Mouse (Mus musculus) CD4-positive, CD25-positive, alpha-beta regulatory T cell, adult 4 months (primary cell): Measurements from ENCODE around the gene Hacd4. TPM values are rescaled to one million over a fixed set of nuclear protein-coding genes. Genes with fewer than 3 reads are reported as not detected.
"Not testable (repeated sequence)": the region's sequence is repeated elsewhere in the genome, so short reads cannot be mapped to it uniquely, and the experiment has no call there.

Source experiments
- ATAC-seq: one replicate; pipeline ENCODE4 v1.8.0; 2017
- polyA plus RNA-seq, 2 experiments: library from polyadenylated mRNA; unstranded; fragments of 100-300 nt; shearing (Covaris generic); gene quantifications; one replicate each; pipeline ENCODE4 v1.2.1; 2017

The Hacd4 gene
- polyA plus RNA-seq, 2 experiments from 2014 or later: 0.11 to 0.30 TPM

DNA sequence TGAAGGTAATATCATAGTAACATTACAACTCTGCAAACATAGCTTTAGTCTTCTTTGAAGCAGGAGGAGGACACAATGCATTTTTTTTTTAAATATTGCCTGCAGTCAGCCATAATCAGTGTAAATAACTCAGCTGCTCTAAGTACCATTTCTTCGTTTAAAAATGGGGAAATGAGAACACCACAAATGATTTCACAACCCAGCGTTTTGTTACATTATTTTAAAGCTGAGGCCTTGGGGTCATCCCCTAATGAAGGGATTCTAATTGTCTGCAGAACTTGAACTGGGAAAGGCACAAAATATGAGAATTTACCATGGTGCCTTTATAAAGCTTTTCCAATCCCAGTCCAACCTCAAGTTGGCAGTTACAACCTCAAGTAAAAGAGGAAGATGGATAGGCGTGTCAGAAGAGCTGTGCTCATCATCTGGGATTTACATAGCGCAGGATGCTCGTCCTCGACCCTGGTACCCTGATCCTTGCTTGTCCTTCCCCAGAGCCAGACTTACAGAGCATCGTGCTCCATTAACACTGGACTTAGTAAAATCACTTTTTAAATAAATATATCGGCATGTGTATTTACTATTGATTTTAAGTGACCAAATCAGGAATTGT, 6.2 kb downstream of the Hacd4 start:
- no peak for ATAC-seq

DNA sequence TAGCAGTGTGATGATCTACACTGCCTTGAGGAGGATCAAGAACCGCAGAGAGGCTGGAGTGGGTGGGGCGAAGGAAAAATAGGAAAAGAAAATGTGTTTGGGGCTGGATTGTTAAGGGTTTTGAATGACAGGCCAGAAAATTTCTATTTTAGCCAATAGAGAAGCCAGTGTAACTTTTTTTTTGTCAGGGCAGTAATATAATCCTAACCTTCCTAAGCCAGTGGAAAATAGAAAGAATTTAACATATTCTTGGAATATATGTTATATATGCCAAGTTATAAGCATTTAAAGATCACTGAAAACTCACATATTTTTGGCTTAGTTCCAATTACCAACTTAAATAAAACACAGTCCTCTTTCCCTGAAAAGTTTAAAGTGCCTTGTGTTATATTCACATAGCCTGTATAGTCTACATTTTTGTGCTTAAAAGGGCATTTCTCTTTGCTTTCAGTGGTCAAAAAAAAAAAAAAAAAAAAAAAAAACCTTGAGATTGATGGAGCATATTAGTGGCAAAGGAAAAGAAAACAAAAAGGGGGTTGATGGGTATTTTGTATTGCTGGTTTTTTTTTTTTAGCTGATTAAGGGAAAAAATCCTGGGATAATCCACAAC, 11.0 kb downstream of the Hacd4 start:
- ATAC-seq: no peak

DNA sequence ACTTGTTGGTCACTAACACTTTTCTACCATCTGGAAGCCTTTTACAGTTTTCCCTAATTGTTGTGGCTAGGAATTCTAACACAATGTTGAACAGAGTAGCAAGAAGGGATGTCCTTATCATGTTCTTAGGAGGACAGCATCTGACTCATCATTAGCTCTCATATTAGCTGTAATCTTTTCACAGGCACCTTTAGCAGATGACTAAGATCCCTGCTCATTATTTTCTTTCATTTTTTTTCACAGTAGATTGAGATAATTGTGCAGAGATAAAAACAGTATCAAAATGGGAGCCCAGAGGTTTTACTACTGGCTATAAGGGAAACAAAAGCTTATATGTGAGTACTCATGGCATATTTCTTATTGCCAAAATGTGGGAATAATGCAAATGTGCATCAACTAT, 14.2 kb downstream of the Hacd4 start:
- ATAC-seq: no peak

DNA sequence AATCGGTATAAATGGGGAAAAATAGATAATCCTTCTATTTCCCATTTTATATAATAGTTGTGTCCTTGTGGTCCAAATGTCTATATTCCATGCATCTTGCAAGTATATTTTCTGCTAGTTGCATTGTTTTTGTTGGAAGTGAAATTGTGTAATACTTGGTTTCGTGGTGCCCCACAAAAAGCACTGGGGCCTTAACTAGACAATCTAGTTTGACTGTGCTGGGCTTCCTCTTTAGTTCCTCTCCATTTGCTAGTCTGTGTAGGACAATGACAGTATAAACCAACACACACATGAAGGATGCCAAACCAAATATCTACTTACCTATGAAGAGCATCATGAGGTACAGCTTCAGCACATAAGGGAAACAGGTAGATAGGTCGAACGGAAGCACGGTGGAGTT, 19.4 kb downstream of the Hacd4 start:
- ATAC-seq: no peak

DNA sequence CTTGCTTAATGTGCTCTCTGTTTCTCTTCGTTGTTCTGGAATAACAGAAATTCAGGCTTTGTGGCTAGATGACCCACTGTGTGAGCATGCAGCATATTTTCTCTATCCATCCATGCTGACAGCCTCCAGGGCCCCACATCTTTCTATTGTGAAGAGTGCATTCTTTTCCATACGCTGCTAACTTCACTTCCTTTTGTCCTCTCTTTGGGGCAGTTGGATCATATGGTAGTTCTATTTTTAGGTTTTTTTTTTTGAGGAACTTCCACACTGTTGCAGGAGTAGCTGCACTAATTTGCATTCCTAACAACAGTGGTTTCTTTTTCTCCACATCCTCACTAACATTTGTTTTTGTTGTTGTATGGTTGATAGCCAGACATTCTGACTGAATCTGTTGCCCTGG, 23.7 kb downstream of the Hacd4 start:
- no peak for ATAC-seq

DNA sequence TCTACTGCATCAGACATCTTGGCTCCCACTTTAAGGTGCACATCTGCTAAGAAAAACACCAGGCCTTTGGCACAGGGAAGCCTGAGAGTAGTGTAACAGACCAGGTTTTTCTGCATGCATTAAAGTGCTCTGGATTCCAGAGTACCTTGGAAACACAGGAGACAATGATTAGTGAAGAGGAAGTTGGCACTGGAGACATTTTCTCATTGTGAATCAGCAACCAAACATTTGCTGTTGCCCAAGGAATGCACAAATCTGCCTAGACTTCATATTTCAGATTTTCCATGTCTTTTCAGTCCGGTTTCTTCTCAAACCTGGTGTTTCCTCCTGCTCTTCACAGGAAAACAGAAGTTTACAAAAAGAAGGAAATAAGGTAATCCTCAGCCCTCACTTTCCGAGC, 26.4 kb downstream of the Hacd4 start:
- ATAC-seq: no peak

DNA sequence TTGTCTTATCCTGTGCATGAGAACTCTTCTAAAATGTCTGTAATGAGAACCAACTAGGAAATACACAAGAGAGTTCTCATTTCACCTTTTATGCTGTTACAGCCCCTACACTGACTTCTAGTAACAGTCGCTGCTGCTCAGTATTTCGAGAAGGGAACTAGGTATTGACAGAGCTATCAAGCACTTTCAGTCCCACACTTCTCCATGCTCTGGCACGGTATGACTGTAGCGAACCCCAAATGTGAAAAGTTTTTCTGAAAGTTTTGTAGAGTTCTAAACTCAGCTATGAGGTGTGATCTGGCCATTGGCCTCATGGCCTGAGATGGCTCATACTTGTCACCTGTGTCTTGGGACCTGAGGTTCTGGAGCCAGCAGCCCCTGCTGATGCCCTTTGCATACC, 29.4 kb downstream of the Hacd4 start:
- no peak for ATAC-seq

DNA sequence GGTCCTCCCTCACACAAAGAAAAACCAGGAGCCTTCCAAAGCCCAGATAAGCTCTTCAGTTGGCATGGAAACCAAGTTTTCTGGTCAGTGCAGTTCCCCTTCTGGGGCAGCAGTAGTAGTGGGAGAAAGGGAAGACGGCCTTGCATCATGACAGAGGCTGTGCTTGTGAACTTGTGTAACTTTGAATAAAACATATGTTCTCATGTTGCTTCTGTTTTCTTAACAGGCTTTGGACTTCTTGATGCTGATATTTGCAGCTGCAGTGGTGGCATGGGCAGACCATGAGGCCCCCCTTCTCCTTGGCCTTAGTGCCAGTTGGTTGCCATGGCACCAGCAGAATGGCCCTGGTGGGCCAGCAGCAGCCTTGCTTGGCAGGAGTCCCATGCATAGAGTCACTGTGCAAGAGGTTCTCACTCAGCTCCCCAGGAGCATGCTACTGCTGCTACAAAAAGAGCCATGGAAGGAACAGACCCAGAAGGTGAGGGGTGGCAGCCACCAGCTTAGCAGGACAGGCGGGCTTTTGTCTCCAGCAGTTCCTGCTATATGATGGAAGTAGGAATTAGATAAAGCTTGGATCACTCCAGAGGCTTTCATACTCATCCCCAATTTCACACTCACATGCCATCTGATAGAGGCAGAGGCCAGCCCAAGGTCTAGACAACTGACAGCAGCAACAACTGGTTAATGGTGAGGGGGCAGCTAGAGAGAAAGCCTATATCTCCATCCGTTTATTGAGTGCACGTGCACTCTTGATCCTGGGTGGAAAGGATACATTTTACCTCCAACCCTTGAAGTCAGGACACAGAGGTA, 31.6 kb downstream of the Hacd4 start:
- no peak for ATAC-seq

DNA sequence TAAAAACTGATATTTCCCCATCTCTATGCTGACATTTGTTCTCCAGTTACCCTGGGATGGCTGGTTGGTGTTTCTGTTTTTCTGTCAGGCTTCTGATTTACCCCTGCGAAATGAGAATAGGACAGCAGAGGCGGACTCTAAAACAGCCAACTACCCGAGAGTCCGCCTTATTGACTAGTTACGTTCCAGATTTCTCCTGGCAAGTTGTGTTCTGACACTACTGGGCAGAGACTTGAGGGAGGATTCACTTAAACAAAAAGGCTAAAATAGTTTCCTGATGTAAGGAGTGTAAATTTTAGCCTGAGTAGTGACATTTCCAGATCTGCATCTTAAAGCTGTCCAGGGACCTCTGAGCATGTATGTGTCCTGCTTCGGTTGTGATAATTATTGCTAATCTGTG, 35.8 kb downstream of the Hacd4 start:
- ATAC-seq: no peak

DNA sequence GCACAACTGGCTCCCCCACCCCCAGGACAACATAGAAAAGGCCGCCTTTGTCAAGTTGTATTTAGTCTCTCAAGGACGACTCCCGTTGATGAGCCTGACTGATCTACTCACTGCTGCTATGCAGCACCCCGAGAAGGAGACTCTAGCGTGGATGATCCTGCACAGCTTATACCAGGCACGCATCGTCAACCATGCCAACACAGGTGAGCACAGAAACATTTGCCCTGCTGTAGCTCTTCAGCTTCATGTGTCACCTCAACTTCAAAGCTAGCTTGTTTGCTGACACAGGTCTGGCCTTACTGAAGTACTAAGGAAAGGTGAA, 37.8 kb downstream of the Hacd4 start:
- ATAC-seq: no peak

DNA sequence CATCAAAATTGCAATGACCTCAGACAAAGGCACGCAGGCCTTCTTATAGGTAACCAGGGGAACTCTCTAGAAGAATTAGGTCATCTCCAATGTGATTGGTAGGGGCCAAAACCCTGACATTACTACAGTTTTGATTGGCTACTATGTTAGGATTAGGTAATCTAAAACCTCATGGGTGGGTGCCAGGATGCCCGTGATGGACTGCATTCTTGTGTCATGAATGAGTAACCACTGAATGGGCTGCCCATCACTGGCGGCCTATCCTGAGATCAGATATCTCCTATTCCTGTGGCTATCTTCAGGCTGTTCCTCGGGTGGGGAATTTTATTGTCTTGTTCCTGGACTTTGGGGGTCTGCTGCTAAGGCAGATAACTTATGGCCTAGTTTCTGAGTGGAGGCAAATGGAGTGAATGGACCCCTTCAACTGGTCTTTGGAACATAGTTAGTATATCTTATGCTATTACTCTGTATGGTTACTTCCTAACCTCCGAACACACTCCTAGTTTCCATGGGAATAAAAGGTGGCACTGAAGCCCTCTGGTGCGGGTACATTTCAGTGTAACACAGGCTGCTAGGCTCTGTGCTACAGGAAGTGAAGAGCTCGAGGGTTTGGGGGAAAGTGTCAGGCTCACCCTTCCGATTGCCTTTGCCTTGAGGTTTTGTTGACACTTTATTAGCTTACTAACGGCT, 38.3 kb downstream of the Hacd4 start:
- no peak for ATAC-seq

DNA sequence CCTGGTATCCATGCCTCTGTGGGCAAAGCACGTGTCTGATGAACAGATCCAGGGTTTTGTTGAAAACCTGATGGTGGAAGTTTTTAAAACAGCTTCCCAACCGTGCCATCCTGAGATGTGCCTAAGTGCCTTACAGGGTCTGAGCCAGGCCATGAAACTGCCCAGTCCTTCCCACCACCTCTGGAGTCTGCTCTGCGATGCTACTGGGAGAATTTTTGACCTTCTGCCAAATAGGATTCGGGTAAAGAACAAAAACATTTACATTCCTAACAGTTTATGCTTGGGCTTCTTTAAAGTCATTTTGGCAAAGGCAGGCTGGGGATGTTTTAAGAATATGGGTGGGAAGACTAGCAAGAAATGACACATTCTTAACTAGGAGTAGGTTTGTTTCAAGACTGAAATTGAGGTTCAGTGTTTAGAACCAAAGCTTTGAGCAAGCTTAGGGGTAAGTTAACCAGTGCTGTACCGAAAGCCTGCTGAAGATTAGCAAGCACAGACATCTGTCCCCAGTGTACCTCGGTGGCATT, 41.7 kb downstream of the Hacd4 start:
- no peak for ATAC-seq

DNA sequence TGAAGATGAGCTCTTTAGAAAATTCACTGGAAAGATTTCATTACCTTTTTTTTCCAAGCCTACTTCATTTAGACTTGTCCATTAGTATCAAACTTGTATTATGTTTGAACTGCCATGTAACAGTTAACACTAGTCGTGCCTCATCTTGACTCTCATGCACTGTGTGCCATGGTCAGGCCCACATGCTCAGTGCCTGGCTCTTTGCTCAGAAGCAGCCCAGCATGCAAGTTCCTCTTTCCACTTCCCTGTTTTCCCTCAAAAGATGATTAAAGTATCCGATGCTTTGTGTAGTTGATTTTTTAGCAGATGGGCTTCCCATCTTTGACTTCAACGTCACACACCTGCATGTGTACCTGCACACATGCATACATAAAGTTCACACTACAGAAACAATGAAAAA, 43.0 kb downstream of the Hacd4 start:
- no peak for ATAC-seq

DNA sequence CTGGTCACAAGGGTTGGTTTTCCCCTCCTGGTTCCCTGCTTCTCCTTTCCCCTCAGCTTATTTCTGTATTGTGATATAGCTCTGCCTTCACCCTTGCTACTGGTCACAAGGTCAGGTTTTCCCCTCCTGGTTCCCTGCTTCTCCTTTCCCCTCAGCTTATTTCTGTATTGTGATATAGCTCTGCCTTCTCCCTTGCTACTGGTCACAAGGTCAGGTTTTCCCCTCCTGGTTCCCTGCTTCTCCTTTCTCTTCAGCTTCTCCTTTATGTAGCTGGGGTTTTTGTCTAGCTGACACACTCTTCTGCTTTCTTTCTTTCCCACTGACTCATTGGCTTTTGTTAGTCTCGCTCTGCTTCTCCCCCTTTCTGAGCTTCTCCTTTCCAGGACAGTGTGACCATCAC, 48.1 kb downstream of the Hacd4 start:
- not testable (repeated sequence) for ATAC-seq

DNA sequence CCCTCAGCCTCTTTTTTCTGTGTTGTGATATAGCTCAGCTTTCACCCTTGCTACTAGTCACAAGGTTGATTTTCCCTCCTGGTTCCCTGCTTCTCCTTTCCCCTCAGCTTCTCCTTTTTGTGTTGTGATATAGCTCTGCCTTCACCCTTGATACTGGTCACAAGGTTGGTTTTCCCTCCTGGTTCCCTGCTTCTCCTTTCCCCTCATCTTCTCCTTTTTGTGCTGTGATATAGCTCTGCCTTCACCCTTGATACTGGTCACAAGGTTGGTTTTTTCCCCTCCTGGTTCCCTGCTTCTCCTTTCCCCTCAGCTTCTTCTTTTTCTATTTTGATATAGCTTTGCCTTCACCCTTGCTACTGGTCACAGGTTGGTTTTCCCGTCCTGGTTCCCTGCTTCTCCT, 48.7 kb downstream of the Hacd4 start:
- ATAC-seq: no peak

DNA sequence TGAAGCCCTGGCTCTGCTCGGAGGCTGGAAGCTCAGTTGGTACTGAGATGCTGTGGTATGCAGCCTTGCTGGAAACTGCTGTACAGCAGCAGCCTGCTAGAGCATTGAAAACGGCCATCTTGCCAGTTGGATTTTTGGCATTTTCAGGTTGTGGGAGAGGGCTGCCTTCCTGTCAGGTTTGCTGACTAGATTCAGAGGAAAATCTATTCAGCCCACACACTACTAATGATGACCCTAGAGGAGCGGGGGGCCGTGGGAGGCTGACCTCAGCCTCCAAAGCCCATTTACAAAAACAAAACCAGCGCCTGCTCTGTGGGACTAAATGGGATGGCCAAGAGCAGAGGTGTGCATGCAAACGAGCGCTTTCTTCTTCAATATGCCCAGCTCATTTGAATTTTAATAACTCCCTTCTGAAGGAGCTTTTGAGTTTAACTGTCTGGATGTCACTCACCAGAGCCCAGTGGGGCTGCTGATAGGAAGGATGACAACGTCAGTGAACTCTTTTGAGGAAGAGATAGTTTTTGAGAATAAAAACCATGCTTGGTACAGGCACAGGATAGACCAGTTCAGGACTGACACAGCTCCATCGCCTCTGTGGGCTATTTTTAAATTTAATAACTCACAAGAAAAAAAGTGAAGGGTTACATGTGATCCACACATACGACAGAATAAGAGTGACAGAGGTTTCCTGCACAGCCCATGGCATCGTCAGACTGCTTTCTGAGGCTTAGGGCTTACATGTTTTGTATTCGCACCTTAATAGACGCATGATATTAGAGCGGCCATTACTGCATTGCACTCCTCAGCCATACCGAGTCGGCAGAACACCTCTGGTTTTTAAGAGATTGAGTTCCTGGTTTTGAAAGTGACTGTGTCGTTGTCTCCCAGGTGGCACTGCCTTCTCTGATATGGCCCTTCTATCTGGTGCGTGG, 66.2 kb downstream of the Hacd4 start:
- ATAC-seq: no peak

DNA sequence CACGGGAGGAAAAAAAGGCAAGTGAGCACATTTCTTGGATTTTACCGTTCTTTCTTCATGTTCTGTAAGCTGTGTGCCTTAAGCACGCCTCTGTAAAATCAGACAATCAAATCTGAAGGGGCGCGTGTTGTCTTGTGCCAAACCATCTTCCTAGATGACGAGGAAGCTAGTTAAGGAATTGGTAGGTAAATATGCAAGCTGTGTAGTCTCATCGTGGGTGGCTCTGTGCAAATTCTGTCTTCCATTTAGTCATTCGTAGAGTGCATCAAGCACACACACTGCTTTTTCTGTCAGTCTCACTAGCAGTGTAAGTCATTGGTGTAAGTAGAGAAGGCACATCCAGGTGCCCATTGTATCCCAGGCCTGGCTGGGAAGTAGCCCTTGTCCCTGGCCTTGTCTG, 67.9 kb downstream of the Hacd4 start:
- ATAC-seq: no peak

DNA sequence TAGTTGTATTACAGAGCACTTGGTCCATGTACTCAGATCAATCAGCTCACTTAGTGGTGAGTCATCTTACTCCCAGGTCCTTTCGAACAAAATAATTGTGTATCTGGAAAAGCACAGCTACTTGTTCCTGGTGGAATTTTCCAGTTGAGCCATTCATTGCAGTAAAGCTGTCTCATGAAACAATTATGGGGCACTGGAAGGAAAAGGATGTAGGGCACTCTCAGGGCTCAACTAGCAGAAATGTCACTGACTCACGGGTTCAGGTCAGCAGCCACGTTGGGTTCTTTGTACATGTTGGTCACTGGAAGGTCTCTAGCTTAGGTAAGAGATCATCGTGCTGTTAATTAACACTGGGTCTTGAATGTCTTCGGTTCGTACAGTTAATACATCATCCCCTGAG, 68.8 kb downstream of the Hacd4 start:
- ATAC-seq: no peak

DNA sequence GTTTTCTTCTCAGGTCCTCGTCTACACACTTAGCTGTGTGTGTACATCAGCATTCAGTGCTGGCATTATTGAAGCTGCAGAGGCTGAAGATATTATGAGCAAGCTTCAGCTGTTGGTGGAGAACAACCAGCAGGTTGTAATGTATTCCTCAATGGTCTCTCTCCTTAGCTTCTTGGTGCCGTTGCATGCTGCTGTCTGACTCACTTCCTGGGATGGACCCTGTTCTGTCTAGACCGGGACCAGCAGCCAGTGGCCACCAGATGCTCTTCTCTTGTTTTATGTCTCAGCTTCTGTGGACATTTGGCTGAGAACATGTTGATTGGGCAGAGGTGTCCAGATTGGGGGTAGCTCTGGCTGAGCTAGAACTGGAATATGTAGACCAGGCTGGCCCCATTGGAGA, 81.3 kb downstream of the Hacd4 start:
- no peak for ATAC-seq

DNA sequence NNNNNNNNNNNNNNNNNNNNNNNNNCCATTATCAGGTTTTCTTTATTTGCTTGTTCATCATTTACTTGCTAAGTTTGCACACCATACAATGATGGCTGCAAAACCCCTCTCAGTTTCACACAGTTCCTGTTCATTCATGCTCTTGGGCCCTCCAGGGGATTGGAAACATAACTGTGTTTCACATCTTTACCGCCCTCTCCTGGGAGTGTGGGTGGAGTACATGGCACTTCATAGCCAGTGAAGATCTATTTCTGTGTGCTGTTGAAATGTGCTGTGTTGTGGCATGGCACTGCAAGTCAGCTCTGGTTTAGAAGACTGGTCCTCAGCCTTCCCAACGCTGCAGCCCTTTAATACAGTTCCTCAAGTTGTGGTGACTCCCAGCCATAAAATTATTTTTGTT, 82.1 kb downstream of the Hacd4 start:
- peak; percentile 35 for ATAC-seq

DNA sequence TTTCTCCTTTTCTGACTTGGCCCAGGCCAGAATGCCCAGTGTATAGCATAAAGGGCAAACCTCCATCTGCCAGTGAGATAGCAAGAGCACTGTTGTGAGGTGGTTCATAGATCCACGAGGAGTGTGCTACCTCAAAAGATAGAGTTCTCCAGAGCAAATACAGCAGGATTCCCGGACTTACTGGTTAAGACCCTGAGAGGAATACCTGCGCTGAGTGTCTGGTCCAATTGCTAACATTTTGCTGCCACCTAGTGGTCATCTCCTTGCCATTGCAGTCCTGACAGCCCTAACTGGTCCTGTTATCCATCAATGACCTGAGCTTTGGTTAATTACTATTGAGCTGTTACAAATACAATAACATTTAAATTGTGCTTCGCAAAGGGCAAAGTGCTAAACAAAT, 87.8 kb downstream of the Hacd4 start:
- ATAC-seq: peak; percentile 91
